Mouse (Mus musculus): ENCODE data around the gene Gabrb2.

Gabrb2 gene

DNA sequence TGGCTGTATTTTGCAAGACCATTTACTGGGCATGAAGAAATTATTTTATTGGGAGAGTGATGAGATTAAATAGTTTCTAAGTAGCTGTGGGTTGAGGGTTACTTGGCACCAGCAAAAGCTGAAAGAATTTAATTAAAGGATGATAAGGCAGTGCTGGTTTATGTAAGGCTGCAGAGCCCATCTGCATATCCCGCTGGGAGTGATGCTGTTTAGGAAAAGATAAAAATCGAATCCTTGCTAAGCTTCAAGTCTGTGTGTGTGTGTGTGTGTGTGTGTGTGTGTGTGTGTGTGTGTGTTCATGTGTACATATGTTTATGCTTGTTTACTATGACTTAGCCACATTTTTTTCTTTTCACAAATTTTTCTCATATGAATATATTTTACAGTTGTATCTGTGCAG lies 113.0 kb downstream of the Gabrb2 start:
- DNase-seq (ENCODE audit: low read depth, low spot score) = no peak

DNA sequence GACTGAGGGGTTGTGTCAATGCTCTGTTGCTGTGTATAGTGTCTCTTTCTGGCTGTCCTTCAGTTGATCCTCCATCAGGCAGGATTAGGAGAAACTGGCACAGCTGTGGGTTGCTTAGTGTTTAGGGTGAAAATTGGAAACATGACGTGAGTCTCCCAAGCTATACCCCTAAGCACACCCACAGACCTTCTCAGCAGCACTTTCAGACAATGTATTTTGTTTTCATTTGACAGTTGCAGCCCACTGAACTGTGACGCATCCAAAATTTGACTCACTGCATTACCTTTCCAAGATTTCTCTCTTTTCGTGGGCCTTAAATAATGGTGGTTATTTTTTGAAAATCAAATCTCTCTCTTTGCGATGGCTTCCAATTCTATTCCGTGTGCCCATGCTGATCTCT lies 115.7 kb downstream of the Gabrb2 start:
- no peak for DNase-seq (ENCODE audit: low read depth, low spot score)

DNA sequence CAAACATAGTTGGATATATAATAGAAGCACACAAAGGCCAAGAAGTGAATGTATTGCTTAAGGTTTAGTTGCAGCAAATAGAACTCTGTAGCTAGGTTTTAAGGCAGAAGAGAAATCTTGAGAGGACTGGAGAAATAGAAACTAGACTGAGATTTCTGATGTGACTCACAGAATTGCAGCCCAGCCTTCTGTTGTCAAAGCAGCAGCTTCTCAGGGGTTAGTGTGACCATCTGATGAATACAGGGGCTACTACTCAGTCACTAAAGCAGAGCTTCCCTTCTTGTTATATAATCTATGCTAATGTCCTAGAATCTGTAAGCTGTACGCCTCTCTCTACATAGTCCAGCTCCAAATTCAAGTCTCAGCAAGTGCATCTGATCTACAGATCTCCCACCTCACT lies 116.3 kb downstream of the Gabrb2 start:
- DNase-seq (ENCODE audit: low read depth, low spot score) = no peak

DNA sequence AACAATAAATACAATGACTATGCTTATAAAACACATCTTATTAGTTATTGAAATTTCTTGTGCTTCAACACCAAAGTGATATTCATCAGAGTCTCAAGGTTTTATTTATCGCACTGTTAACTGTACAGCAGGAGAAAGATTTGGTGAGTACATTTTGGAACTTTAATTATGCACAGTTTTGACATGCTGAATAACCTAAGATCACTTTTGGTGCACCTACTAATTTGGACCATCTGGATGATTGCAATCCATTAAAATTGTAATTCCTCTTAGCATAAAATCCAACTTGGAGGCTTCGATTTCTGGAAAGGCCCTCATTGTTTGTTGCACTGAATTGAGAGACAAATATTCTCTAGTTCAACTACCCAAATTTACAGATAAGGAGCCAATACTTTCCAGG lies 123.3 kb downstream of the Gabrb2 start:
- DNase-seq (ENCODE audit: low read depth, low spot score) = no peak

DNA sequence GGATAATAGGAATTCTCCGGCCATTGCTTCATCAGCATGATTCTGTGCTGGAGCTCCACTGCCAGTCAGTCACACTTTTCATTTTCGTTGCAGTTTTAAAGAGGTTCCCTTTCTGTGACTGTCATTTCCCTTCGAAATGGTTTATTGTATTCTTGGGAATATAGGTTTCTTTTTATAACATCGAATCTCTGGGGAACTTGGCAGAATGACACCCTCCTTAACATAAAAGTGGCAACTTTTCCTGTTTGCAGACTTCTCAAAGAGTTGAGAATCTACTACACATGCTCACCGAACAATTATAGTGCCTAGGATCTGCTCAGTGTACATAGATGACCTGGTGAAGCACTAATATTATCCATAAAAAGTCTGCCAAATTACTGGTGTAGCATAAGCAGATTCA lies 146.5 kb downstream of the Gabrb2 start:
- no peak for DNase-seq (ENCODE audit: low read depth, low spot score)

DNA sequence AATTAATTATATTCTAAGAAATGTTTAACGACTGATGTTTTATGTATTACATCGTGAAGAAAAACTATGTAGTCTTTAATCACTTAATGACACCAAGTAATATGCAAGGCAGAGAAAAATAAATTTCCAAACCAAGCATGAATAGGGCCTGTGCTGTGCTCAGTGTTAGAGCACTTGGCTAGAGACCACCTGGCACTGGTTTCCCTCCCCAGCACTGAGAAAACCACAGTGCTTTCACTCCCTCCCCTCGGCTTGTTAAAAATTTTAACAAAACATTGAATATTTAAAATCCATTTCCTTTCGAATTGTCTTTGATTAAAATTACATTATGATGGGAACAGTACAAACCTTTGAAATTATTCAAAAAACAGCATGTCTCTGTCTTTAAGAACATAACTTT lies 151.9 kb downstream of the Gabrb2 start:
- no peak for DNase-seq (ENCODE audit: low read depth, low spot score)

DNA sequence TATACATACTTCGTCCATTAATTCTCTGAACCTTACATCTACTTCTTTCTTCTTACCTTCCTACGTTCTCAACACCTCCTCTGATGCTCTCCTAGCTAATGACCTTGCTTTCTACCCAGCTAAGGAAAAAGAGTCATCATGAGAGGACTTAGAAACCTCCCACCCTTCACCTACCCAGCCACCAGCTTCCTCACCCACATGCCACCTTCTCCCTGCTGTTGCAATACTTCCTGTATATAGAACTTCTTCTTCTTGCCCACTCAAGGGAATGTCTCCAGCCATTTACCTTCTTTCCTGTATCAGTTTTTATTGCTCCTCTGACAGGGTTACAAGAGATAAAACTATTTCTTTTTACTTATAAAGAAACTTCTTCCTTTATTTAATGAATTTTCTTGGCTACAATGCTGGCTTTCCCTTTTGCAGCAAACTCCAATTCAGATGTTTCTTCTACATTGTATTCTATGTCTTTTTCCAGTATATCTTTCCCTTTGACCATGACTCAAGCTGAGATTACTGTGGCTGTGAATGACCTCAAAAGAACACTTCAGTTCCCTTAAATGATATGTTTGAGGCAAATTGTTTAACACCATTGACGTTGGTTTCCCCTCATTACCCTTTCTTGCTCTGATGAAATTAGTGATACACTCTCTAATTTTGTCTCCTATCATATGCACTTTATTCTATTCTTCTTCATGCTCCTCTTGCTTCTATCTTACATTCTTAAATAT lies 155.8 kb downstream of the Gabrb2 start:
- DNase-seq (ENCODE audit: low read depth, low spot score) = no peak

DNA sequence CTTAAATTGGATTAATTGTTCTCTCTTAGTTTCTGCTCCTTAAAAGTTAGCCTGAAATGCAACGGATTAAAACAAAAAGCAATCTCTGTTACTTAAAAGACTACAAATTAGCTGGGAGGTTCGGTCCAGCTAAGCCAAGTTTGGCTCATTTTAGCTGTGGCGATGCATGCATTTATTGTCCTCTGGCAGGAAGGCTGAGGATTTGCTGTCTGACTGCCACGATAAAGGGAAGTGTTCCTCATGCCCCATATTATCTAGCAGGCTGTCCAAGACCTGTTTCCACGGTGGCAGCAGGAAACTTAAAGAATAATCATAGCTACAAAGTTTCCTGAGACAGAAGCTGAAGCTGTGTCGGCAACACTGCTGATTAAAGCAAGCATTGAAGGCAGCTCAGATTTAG lies 160.2 kb downstream of the Gabrb2 start:
- DNase-seq (ENCODE audit: low read depth, low spot score) = no peak

DNA sequence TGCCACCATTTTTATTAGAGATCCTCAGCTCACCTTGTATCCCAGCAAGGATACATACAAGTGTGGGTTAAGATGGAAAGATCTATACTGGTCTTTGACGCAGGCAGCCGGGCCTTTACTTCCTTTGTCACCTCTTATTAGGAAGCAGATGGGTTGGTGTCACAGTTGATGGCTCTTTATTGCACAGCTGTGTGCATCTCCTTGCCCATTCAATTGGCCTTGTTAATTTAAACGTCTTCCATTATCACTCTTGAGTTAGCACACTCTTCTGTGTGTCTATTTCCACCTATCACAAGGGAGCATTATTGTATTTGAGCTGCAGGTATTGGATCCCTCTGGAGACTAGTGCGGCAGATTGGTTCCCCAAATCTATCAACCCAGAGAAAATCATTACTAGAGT lies 161.6 kb downstream of the Gabrb2 start:
- no peak for DNase-seq (ENCODE audit: low read depth, low spot score)

DNA sequence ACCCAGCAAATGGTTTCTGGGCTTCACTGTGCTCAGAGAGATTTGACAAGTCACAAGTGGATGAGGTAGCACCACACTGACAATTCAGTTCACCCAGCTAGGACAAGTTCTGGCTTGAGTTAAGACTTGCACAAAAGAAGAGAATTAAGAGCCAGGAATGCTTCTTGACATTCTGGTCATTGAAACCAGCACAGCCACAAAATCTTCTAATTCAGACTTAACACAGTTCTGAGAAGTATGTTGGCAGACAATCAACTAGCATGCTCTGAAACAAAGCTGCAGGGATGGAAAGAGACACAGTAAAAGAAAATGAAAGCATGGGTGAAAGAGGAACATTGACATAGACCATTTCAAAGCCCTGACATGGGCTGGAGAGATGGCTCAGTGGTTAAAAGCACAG lies 162.2 kb downstream of the Gabrb2 start:
- no peak for DNase-seq (ENCODE audit: low read depth, low spot score)

DNA sequence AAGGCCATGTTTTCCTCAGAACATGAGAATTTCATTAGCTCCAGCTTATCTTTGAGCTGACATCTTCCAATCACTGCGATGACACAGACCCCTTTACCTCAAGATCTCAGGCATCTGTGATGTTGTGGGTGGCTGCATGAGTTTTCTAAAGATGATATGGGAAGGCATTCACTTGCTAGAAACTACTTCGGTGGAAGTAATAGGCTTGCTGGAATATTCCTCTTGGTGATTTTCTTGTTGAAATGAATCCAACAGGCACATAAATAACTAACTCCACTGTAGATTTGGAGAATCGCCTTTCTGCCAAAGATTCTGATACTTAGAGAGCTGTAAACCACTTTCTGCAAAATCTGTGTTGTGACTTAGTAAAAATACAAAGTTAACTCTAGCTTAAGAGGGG lies 172.9 kb downstream of the Gabrb2 start:
- no peak for DNase-seq (ENCODE audit: low read depth, low spot score)

DNA sequence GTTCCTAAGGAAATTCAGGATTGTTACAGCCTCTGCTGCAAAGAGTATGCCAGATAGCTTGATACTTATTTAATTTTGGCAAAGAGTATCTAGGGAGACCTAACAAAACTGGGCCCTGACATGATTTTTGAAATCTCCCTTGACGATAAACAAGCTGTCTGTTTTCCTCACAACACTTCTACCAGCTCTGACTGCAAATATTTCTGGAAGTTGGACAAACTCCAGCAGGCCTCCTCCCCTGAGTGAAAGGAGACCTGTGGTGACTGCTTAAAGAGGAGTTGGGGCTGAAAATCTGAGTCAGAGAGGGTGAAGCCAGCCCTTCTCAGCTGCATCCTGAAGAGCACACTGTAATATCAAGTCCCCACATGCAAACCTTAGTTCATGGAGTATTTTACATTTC lies 186.7 kb downstream of the Gabrb2 start:
- no peak for DNase-seq (ENCODE audit: low read depth, low spot score)

DNA sequence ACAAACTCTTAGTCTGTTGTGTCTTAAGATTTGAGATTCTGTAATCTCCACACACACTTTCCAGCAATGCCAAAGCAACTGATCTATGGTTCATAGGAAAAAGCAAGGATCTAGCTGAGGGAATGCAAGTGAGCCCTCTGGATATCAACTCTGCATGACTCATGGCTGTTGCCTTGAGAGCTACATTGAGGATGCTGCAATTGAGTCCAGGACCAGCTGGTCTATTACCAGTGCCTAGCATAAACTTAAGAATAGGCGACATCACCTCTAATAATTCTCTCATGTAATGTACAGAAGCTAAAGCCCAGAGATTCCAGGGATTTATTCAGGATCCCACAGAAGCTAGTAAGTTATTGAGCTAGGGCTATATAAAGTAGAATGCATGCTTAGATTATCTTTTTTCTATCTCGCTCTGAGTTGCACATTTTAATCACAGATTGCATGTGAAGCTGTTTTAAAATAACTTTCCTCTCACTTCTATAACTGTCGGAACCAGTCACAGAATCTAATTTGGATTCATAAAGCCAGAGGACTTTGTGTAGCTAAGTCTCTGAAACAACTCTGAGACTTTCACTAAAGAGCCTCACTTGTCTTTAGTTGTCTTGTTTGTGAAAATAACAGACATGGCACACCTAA lies 189.7 kb downstream of the Gabrb2 start:
- no peak for DNase-seq (ENCODE audit: low read depth, low spot score)

DNA sequence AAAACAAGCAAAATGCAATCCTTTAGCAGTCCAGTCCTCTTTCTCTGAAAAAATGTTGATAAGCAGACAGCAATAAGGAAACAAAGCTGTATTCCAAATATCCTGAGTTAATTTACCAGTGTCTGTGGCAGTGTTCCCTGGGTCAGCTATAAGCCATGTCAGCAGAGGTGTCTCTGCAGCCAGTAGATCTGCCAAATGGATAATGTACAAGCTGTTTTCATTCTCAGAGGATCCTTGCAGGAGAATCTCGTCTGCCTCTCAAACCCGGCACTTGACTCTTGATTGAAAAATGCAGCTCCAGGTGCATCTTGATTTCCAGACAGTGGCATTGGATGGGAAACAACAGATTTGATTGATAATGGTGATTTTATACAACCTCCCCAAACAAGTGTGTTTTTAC lies 198.6 kb downstream of the Gabrb2 start:
- DNase-seq (ENCODE audit: low read depth, low spot score) = no peak

DNA sequence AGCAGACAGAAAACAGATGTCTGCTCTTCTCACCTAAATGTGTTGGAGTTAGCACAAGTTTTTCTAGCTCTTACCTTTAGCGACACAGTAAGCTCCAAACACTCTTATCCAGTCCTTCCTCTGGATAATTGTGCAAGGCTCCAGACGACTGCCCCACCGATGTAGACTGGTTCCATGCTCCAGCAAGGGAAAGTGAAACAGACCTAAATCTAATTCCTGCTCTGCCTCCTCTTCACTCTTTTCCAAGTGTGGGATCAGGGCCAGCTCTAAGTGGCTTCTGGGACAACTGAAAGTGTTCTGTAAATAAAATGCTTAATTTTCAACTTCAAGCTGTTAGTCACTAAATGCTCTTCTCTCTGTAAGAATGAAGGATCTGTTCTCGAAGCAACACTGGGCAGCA lies 201.6 kb downstream of the Gabrb2 start:
- no peak for DNase-seq (ENCODE audit: low read depth, low spot score)

DNA sequence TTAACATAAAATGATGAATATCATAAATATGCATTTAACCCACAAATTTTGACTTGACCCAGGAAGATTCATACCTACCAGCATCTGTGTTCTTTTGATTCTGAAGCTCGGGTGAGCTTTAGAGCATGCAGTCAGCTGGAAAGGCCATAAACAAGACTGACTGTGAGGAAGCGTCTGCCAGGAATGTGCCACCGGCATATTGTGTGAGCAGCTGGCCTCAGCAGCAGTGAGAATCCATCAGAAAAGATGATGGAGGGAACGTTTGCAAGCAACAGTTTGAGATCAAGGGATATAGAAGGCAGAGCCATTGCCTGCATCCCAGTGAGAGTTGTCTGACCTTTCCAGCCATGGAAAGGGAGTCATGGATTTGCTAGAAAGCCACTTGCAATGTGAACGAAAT lies 230.6 kb downstream of the Gabrb2 start:
- DNase-seq (ENCODE audit: low read depth, low spot score) = no peak

DNA sequence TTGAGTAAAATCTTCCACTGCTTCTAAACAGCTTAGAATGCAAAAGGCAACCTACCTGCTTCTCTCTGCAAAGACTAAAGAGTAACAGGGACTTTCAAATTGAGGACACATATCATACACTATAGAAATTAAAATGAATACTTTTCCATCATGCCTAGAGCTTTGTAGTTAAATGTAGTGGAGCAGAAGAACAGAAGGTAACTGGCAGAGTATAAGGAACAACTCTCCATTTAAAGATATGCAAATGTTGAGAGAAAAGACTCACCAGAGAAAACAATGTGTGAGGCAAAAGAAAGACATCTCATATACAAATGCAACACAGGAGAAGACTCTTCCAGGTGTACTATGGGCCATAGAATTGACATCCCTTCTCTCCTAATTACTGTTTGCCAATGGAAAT lies 232.0 kb downstream of the Gabrb2 start:
- DNase-seq (ENCODE audit: low read depth, low spot score) = no peak

DNA sequence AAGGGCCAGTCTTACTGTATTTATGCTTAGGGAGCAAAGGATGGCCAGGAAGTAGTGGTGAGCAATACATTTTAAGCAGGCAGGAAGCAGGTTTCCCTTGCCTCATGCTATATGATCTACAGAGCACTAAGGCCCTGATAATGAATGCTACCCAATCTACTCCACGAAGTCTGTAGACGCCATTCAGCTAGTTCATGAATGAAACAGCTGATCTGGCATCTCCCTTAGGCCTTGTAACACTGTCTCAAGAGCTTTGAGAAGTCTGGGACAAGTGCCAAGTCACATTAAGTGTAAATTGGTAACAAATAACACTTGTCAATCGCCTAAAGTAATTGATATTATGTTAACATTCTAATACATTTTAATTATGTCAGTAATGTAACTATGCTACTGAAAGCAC lies 234.6 kb downstream of the Gabrb2 start:
- no peak for DNase-seq (ENCODE audit: low read depth, low spot score)

DNA sequence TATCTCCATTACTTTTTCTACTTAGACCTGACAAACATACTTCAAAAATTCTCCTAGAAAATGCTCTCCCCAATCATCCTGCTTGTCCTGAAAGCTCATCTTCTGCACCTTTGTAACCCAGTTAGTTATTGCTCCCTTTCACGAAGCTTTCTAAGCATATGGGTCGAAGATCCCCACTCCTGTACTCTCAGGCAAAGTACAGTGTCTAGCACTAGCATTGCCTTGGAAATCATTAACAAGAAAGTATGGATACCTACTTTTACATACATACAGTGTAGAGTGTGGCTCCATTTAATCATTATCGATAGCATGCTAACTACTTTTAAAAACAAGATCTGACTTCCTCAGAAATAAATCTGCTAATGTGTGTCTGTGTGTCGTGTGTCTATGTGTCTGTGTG lies 249.1 kb downstream of the Gabrb2 start:
- no peak for DNase-seq (ENCODE audit: low read depth, low spot score)
